Mouse (Mus musculus) liver, embryonic 14.5 days (tissue): Measurements from ENCODE around the gene Ahnak. TPM values are rescaled to one million over a fixed set of nuclear protein-coding genes. Genes with fewer than 3 reads are reported as not detected.
"Not testable (repeated sequence)": the region's sequence is repeated elsewhere in the genome, so short reads cannot be mapped to it uniquely, and the experiment has no call there.

Experiments
- ATAC-seq: fragments of 200-750 bp; cut with Nextera tagmentation; 2 replicates; pipeline ENCODE4 v1.8.0; 2017; ENCODE audit warnings: moderate number of reproducible peaks, mild to moderate bottlenecking, moderate library complexity; ENCODE audit not compliant: insufficient read depth
- DNase-seq, 3 experiments: peaks; one replicate each; pipeline ENCODE4 v3.0.0-alpha.2; 2012 to 2013; ENCODE audit warnings: low read depth in 3 of 3, low spot score in 3 of 3
- H3K27ac ChIP-seq: fragments of 300-500 bp; sonication (generic); 2 replicates; pipeline ENCODE4 v1.5.1; 2014; ENCODE audit warnings: moderate library complexity, mild to moderate bottlenecking, control low read depth, inconsistent platforms
- H3K27me3 ChIP-seq: fragments of 300-500 bp; sonication (generic); 2 replicates; pipeline ENCODE4 v1.6.1; 2014; ENCODE audit warnings: mild to moderate bottlenecking, low read length, moderate library complexity; ENCODE audit not compliant: control insufficient read depth, insufficient read depth
- H3K36me3 ChIP-seq: fragments of 300-500 bp; sonication (generic); replicated peaks from 2 replicates; pipeline ENCODE4 v1.6.1; 2014; ENCODE audit warnings: low read depth; ENCODE audit not compliant: control insufficient read depth, insufficient read depth
- H3K4me1 ChIP-seq, 2 experiments: fragments of 200-500 bp in 1 of 2; fragments of 300-500 bp in 1 of 2; sonication (generic) in 1 of 2; replicated peaks; 2 replicates each; pipeline ENCODE4 v1.6.1; 2012 to 2014; ENCODE audit warnings: antibody characterized with exemption in 1 of 2, inconsistent platforms in 1 of 2, low read length in 1 of 2; ENCODE audit not compliant: control insufficient read depth in 2 of 2, insufficient read depth in 2 of 2
- H3K4me2 ChIP-seq: fragments of 300-500 bp; sonication (generic); 2 replicates; pipeline ENCODE4 v1.6.1; 2014; ENCODE audit warnings: low read depth, mild to moderate bottlenecking, control low read depth, moderate library complexity
- H3K4me3 ChIP-seq, 2 experiments: fragments of 200-500 bp in 1 of 2; fragments of 300-500 bp in 1 of 2; sonication (generic) in 1 of 2; 2 replicates each; pipeline ENCODE4 v1.5.1; 2012 to 2014; ENCODE audit warnings: low read depth in 2 of 2, low read length in 2 of 2, mild to moderate bottlenecking in 2 of 2, control low read depth in 1 of 2, inconsistent platforms in 1 of 2, moderate library complexity in 1 of 2; ENCODE audit not compliant: insufficient read depth in 1 of 2
- H3K9ac ChIP-seq: fragments of 300-500 bp; sonication (generic); replicated peaks from 2 replicates; pipeline ENCODE4 v1.6.1; 2014; ENCODE audit warnings: mild to moderate bottlenecking, control low read depth, moderate library complexity
- H3K9me3 ChIP-seq: fragments of 300-500 bp; sonication (generic); 2 replicates; pipeline ENCODE4 v1.6.1; 2016; ENCODE audit warnings: low read length, mixed read lengths; ENCODE audit not compliant: control insufficient read depth
- CTCF ChIP-seq: IDR thresholded peaks from 2 replicates; pipeline ENCODE4 v1.5.1; 2016; ENCODE audit warnings: antibody characterized with exemption, low read depth, control low read depth
- EP300 ChIP-seq: IDR thresholded peaks from 2 replicates; pipeline ENCODE4 v1.6.1; 2016; ENCODE audit warnings: antibody characterized with exemption, low read depth
- WGBS: fragments of 180-500 bp; shearing (Covaris S2); extraction: QIAGEN DNeasy Blood & Tissue Kit; methylation state at CpG from one replicate; pipeline ENCODE4 v1.1.7; 2014; ENCODE audit not compliant: insufficient replicate concordance; 5-methylcytosine and 5-hydroxymethylcytosine counted together
- polyA plus RNA-seq, 2 experiments: library from polyadenylated mRNA; depleted of rRNA in 1 of 2; stranded (reverse) in 1 of 2; unstranded in 1 of 2; fragments of >200 nt; fragmentation: Nextera tagmentation in 1 of 2; extraction: Ambion mirVana in 1 of 2; gene quantifications; 2 replicates each; pipeline versions ENCODE4 v1.2.1 to v1.2.3; 2012 to 2014

Gene Ahnak
- polyA plus RNA-seq, 2 experiments = 0.83 to 1.7 TPM

GRCm38 (mm10) chr19:9116268-9116667 is 127.2 kb downstream of the Ahnak start:
- no peak overlapping the region for H3K27ac ChIP-seq
- no peak for ATAC-seq
- H3K27me3 ChIP-seq = no peaks in the 10 kb centered on the region
- no peaks in the 10 kb centered on the region for H3K36me3 ChIP-seq
- H3K9me3 ChIP-seq = no peaks in the 10 kb centered on the region
- no peak for DNase-seq
- no peak overlapping the region for H3K4me2 ChIP-seq
- no peak overlapping the region for H3K4me3 ChIP-seq
- no peak overlapping the region for H3K9ac ChIP-seq
- TF ChIP-seq EP300 = no peak
- no peak for TF ChIP-seq CTCF
- no peaks in the 10 kb centered on the region for H3K4me1 ChIP-seq
- WGBS = 49% methylated on average over 4 of the region's 4 CpGs

GRCm38 (mm10) chr19:9117275-9117674 is 128.2 kb downstream of the Ahnak start:
- no peaks in the 10 kb centered on the region for H3K9me3 ChIP-seq
- WGBS = 78% methylated on average over 5 of the region's 5 CpGs
- H3K27me3 ChIP-seq = no peaks in the 10 kb centered on the region
- TF ChIP-seq EP300 (no peak), CTCF (no peak)
- ATAC-seq (no peak), DNase-seq (no peak)
- no peak overlapping the region for H3K4me2 ChIP-seq
- H3K4me1 ChIP-seq = no peaks in the 10 kb centered on the region
- H3K9ac ChIP-seq = no peak overlapping the region
- no peak overlapping the region for H3K4me3 ChIP-seq
- H3K27ac ChIP-seq = no peak overlapping the region
- no peaks in the 10 kb centered on the region for H3K36me3 ChIP-seq

GRCm38 (mm10) chr19:9119655-9120425 is 130.8 kb downstream of the Ahnak start:
- H3K4me2 ChIP-seq = no peak overlapping the region
- H3K4me3 ChIP-seq = no peak overlapping the region
- no peak for ATAC-seq
- no peaks in the 10 kb centered on the region for H3K27me3 ChIP-seq
- no peak for TF ChIP-seq CTCF
- no peak for TF ChIP-seq EP300
- DNase-seq = no peak
- no peaks in the 10 kb centered on the region for H3K9me3 ChIP-seq
- no peak overlapping the region for H3K27ac ChIP-seq
- H3K9ac ChIP-seq = no peak overlapping the region
- no peaks in the 10 kb centered on the region for H3K36me3 ChIP-seq
- WGBS = 75% methylated on average over 3 of the region's 3 CpGs
- H3K4me1 ChIP-seq = no peaks in the 10 kb centered on the region

DNA sequence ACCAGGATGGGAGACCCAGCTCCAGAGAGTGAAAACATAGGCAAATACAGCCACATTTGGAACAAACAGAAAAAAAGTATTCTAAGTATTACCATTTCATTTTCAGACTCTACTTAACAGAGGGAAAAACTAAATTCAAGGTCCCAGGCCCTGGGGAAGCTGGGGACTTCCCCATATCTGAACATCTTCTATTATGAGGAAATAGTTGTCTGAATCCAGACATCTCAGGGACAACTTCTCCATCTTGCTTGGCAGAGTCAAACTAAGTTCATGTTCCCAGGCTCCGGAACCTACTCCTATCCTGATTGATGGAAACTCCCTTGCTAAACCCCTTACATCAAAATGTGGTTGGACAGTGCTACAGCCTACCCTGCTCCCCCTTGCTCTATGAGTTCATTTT is 133.3 kb downstream of the Ahnak start:
- no peaks in the 10 kb centered on the region for H3K36me3 ChIP-seq
- ATAC-seq = no peak
- DNase-seq = no peak
- no peaks in the 10 kb centered on the region for H3K4me1 ChIP-seq
- no peaks in the 10 kb centered on the region for H3K9me3 ChIP-seq
- WGBS = 97% methylated on average over 1 of the region's 1 CpGs
- TF ChIP-seq CTCF = no peak
- TF ChIP-seq EP300 = no peak
- H3K9ac ChIP-seq = no peak overlapping the region
- no peak overlapping the region for H3K4me3 ChIP-seq
- H3K27ac ChIP-seq = no peak overlapping the region
- H3K4me2 ChIP-seq = no peak overlapping the region
- H3K27me3 ChIP-seq = no peaks in the 10 kb centered on the region

DNA sequence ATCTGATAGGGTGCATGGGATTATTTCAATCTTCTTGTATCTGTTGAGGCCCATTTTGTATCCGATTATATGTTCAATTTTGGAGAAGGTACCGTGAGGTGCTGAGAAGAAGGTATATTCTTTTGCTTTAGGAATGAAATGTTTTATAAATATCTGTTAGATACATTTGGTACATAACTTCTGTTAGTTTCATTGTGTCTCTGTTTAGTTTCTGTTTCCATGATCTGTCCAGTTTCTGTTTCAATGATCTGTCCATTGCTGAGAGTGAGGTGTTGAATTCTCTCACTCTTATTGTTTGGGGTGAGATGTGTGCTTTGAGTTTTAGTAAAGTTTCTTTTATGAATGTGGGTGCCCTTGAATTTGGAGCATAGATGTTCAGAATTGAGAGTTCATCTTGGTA is 134.9 kb downstream of the Ahnak start:
- not testable (repeated sequence) for H3K4me2 ChIP-seq, H3K4me1 ChIP-seq, DNase-seq, H3K36me3 ChIP-seq, ATAC-seq, H3K9me3 ChIP-seq, H3K27ac ChIP-seq, H3K27me3 ChIP-seq, H3K4me3 ChIP-seq, H3K9ac ChIP-seq
- 82% methylated on average over 2 of the region's 2 CpGs for WGBS

Other genes with a start within 250 kb of the Ahnak start
- gene 1700092M07Rik, start 248.6 kb upstream of the Ahnak start, polyA plus RNA-seq (2012; rRNA removed) = 0.65 and 0.78 TPM in 2 replicates
- 0.34 and 0.63 TPM in 2 replicates for gene 1700092M07Rik, start 248.6 kb upstream of the Ahnak start, polyA plus RNA-seq (2014; fragmentation: Nextera tagmentation; extraction: Ambion mirVana)
- 29.9 and 32.0 TPM in 2 replicates for gene Stx5a, start 247.9 kb upstream of the Ahnak start, polyA plus RNA-seq (2012; rRNA removed)
- gene Stx5a, start 247.9 kb upstream of the Ahnak start, polyA plus RNA-seq (2014; fragmentation: Nextera tagmentation; extraction: Ambion mirVana) = 36.7 and 36.9 TPM in 2 replicates
- gene Nxf1, start 232.2 kb upstream of the Ahnak start, polyA plus RNA-seq (2012; rRNA removed) = 66.2 and 90.9 TPM in 2 replicates
- gene Nxf1, start 232.2 kb upstream of the Ahnak start, polyA plus RNA-seq (2014; fragmentation: Nextera tagmentation; extraction: Ambion mirVana) = 77.4 and 84.9 TPM in 2 replicates
- gene Tmem223, start 218.3 kb upstream of the Ahnak start, polyA plus RNA-seq (2012; rRNA removed) = 38.9 and 53.7 TPM in 2 replicates
- 61.8 and 69.6 TPM in 2 replicates for gene Tmem223, start 218.3 kb upstream of the Ahnak start, polyA plus RNA-seq (2014; fragmentation: Nextera tagmentation; extraction: Ambion mirVana)
- 63.0 and 70.8 TPM in 2 replicates for gene Tmem179b, start 214.8 kb upstream of the Ahnak start, polyA plus RNA-seq (2012; rRNA removed)
- gene Tmem179b, start 214.8 kb upstream of the Ahnak start, polyA plus RNA-seq (2014; fragmentation: Nextera tagmentation; extraction: Ambion mirVana) = 108 and 117 TPM in 2 replicates
- 8.3 and 10.0 TPM in 2 replicates for gene Taf6l, start 202.9 kb upstream of the Ahnak start, polyA plus RNA-seq (2012; rRNA removed)
- gene Taf6l, start 202.9 kb upstream of the Ahnak start, polyA plus RNA-seq (2014; fragmentation: Nextera tagmentation; extraction: Ambion mirVana) = 7.9 and 8.1 TPM in 2 replicates
- 46.6 and 55.1 TPM in 2 replicates for gene Polr2g, start 190.7 kb upstream of the Ahnak start, polyA plus RNA-seq (2012; rRNA removed)
- 72.8 and 79.7 TPM in 2 replicates for gene Polr2g, start 190.7 kb upstream of the Ahnak start, polyA plus RNA-seq (2014; fragmentation: Nextera tagmentation; extraction: Ambion mirVana)
- gene Zbtb3, start 186.7 kb upstream of the Ahnak start, polyA plus RNA-seq (2012; rRNA removed) = 0.90 and 0.98 TPM in 2 replicates
- 1.2 and 1.5 TPM in 2 replicates for gene Zbtb3, start 186.7 kb upstream of the Ahnak start, polyA plus RNA-seq (2014; fragmentation: Nextera tagmentation; extraction: Ambion mirVana)
- 11.4 and 16.9 TPM in 2 replicates for gene Ttc9c, start 170.0 kb upstream of the Ahnak start, polyA plus RNA-seq (2012; rRNA removed)
- gene Ttc9c, start 170.0 kb upstream of the Ahnak start, polyA plus RNA-seq (2014; fragmentation: Nextera tagmentation; extraction: Ambion mirVana) = 17.1 and 18.0 TPM in 2 replicates
- 20.5 and 39.5 TPM in 2 replicates for gene Hnrnpul2, start 169.3 kb upstream of the Ahnak start, polyA plus RNA-seq (2012; rRNA removed)
- gene Hnrnpul2, start 169.3 kb upstream of the Ahnak start, polyA plus RNA-seq (2014; fragmentation: Nextera tagmentation; extraction: Ambion mirVana) = 2.8 TPM in 2 replicates
- gene AC129217.1, start 159.5 kb upstream of the Ahnak start, polyA plus RNA-seq (2012; rRNA removed) = 1.3 TPM in 1 of 2 replicates, not detected in the other
- gene AC129217.1, start 159.5 kb upstream of the Ahnak start, polyA plus RNA-seq (2014; fragmentation: Nextera tagmentation; extraction: Ambion mirVana) = not detected in 2 replicates
- 19.7 and 26.5 TPM in 2 replicates for gene Bscl2, start 151.8 kb upstream of the Ahnak start, polyA plus RNA-seq (2012; rRNA removed)
- 23.6 and 25.2 TPM in 2 replicates for gene Bscl2, start 151.8 kb upstream of the Ahnak start, polyA plus RNA-seq (2014; fragmentation: Nextera tagmentation; extraction: Ambion mirVana)
- gene Gng3, start 150.1 kb upstream of the Ahnak start, polyA plus RNA-seq (2012; rRNA removed) = 0.04 and 0.22 TPM in 2 replicates
- gene Gng3, start 150.1 kb upstream of the Ahnak start, polyA plus RNA-seq (2014; fragmentation: Nextera tagmentation; extraction: Ambion mirVana) = 0.14 TPM in 2 replicates
- gene Lrrn4cl, start 138.5 kb upstream of the Ahnak start, polyA plus RNA-seq (2012; rRNA removed) = 0.10 and 0.12 TPM in 2 replicates
- not detected in 2 replicates for gene Lrrn4cl, start 138.5 kb upstream of the Ahnak start, polyA plus RNA-seq (2014; fragmentation: Nextera tagmentation; extraction: Ambion mirVana)
- 32.0 and 61.2 TPM in 2 replicates for gene Ubxn1, start 117.8 kb upstream of the Ahnak start, polyA plus RNA-seq (2012; rRNA removed)
- gene Ubxn1, start 117.8 kb upstream of the Ahnak start, polyA plus RNA-seq (2014; fragmentation: Nextera tagmentation; extraction: Ambion mirVana) = 87.3 and 92.4 TPM in 2 replicates
- 18.5 and 22.2 TPM in 2 replicates for gene Uqcc3, start 108.4 kb upstream of the Ahnak start, polyA plus RNA-seq (2012; rRNA removed)
- gene Uqcc3, start 108.4 kb upstream of the Ahnak start, polyA plus RNA-seq (2014; fragmentation: Nextera tagmentation; extraction: Ambion mirVana) = 28.3 and 35.3 TPM in 2 replicates
- 3.1 and 3.7 TPM in 2 replicates for gene Lbhd1, start 105.6 kb upstream of the Ahnak start, polyA plus RNA-seq (2012; rRNA removed)
- gene Lbhd1, start 105.6 kb upstream of the Ahnak start, polyA plus RNA-seq (2014; fragmentation: Nextera tagmentation; extraction: Ambion mirVana) = 43.7 and 47.7 TPM in 2 replicates
- gene Gm49403, start 105.4 kb upstream of the Ahnak start, polyA plus RNA-seq (2012; rRNA removed) = not detected in 2 replicates
- gene Gm49403, start 105.4 kb upstream of the Ahnak start, polyA plus RNA-seq (2014; fragmentation: Nextera tagmentation; extraction: Ambion mirVana) = not detected in 2 replicates
- 36.7 and 52.7 TPM in 2 replicates for gene 1810009A15Rik, start 100.4 kb upstream of the Ahnak start, polyA plus RNA-seq (2012; rRNA removed)
- 65.0 and 70.8 TPM in 2 replicates for gene 1810009A15Rik, start 100.4 kb upstream of the Ahnak start, polyA plus RNA-seq (2014; fragmentation: Nextera tagmentation; extraction: Ambion mirVana)
- gene Gm49416, start 100.4 kb upstream of the Ahnak start, polyA plus RNA-seq (2012; rRNA removed) = 0.13 TPM in 1 of 2 replicates, not detected in the other
- not detected in 2 replicates for gene Gm49416, start 100.4 kb upstream of the Ahnak start, polyA plus RNA-seq (2014; fragmentation: Nextera tagmentation; extraction: Ambion mirVana)
- 12.2 and 14.4 TPM in 2 replicates for gene Ints5, start 96.3 kb upstream of the Ahnak start, polyA plus RNA-seq (2012; rRNA removed)
- gene Ints5, start 96.3 kb upstream of the Ahnak start, polyA plus RNA-seq (2014; fragmentation: Nextera tagmentation; extraction: Ambion mirVana) = 14.7 and 16.3 TPM in 2 replicates
- gene Ganab, start 91.2 kb upstream of the Ahnak start, polyA plus RNA-seq (2012; rRNA removed) = 48.7 and 52.2 TPM in 2 replicates
- gene Ganab, start 91.2 kb upstream of the Ahnak start, polyA plus RNA-seq (2014; fragmentation: Nextera tagmentation; extraction: Ambion mirVana) = 33.7 and 37.0 TPM in 2 replicates
- 23.1 and 26.6 TPM in 2 replicates for gene B3gat3, start 68.9 kb upstream of the Ahnak start, polyA plus RNA-seq (2012; rRNA removed)
- 15.4 and 15.8 TPM in 2 replicates for gene B3gat3, start 68.9 kb upstream of the Ahnak start, polyA plus RNA-seq (2014; fragmentation: Nextera tagmentation; extraction: Ambion mirVana)
- gene Rom1, start 59.9 kb upstream of the Ahnak start, polyA plus RNA-seq (2012; rRNA removed) = 2.6 and 2.8 TPM in 2 replicates
- gene Rom1, start 59.9 kb upstream of the Ahnak start, polyA plus RNA-seq (2014; fragmentation: Nextera tagmentation; extraction: Ambion mirVana) = 1.4 and 1.8 TPM in 2 replicates
- 10.9 and 11.0 TPM in 2 replicates for gene Eml3, start 59.7 kb upstream of the Ahnak start, polyA plus RNA-seq (2012; rRNA removed)
- 5.6 and 7.8 TPM in 2 replicates for gene Eml3, start 59.7 kb upstream of the Ahnak start, polyA plus RNA-seq (2014; fragmentation: Nextera tagmentation; extraction: Ambion mirVana)
- 18.9 and 23.0 TPM in 2 replicates for gene Mta2, start 47.4 kb upstream of the Ahnak start, polyA plus RNA-seq (2012; rRNA removed)
- gene Mta2, start 47.4 kb upstream of the Ahnak start, polyA plus RNA-seq (2014; fragmentation: Nextera tagmentation; extraction: Ambion mirVana) = 18.5 and 22.8 TPM in 2 replicates
- 9.3 and 9.5 TPM in 2 replicates for gene Tut1, start 35.4 kb upstream of the Ahnak start, polyA plus RNA-seq (2012; rRNA removed)
- 10.0 and 11.5 TPM in 2 replicates for gene Tut1, start 35.4 kb upstream of the Ahnak start, polyA plus RNA-seq (2014; fragmentation: Nextera tagmentation; extraction: Ambion mirVana)
- 120 and 178 TPM in 2 replicates for gene Eef1g, start 22.2 kb upstream of the Ahnak start, polyA plus RNA-seq (2012; rRNA removed)
- gene Eef1g, start 22.2 kb upstream of the Ahnak start, polyA plus RNA-seq (2014; fragmentation: Nextera tagmentation; extraction: Ambion mirVana) = 183 and 201 TPM in 2 replicates
- gene Scgb1a1, start 98.7 kb downstream of the Ahnak start, polyA plus RNA-seq (2012; rRNA removed) = not detected in 2 replicates
- gene Scgb1a1, start 98.7 kb downstream of the Ahnak start, polyA plus RNA-seq (2014; fragmentation: Nextera tagmentation; extraction: Ambion mirVana) = not detected in 2 replicates
- 1.3 and 3.5 TPM in 2 replicates for gene Asrgl1, start 146.4 kb downstream of the Ahnak start, polyA plus RNA-seq (2012; rRNA removed)
- 8.1 and 8.8 TPM in 2 replicates for gene Asrgl1, start 146.4 kb downstream of the Ahnak start, polyA plus RNA-seq (2014; fragmentation: Nextera tagmentation; extraction: Ambion mirVana)